Mouse (Mus musculus): ENCODE measurements around the gene Ppp2r5c.

- TF ChIP-seq POLR2A (IDR thresholded peaks at IDR 0.05; ENCODE audit: low read depth, low read length) (no peak), CTCF (IDR thresholded peaks at IDR 0.05; ENCODE audit: borderline replicate concordance, insufficient read depth, low read length) (no peak)
Observed at GRCm38 (mm10) chr12:110476561-110476960, 29.6 kb downstream of the Ppp2r5c start.
